Mouse (Mus musculus) C2C12 (cell line): ENCODE results near the gene Morc3. TPM values are rescaled to one million over a fixed set of nuclear protein-coding genes. Genes with fewer than 3 reads are reported as not detected.

Experiments
- H3K27me3 ChIP-seq: one replicate; pipeline ENCODE4 v1.6.1; 2011; ENCODE audit not compliant: control insufficient read depth, insufficient read depth, insufficient read length
- H3K36me3 ChIP-seq: one replicate; pipeline ENCODE4 v1.6.1; 2011; ENCODE audit not compliant: control insufficient read depth, insufficient read depth
- H3K4me3 ChIP-seq: one replicate; pipeline ENCODE4 v1.5.1; 2011; ENCODE audit warnings: mild to moderate bottlenecking, control low read depth; ENCODE audit not compliant: poor library complexity, insufficient read depth, severe bottlenecking
- H3K79me2 ChIP-seq: one replicate; pipeline ENCODE4 v1.6.1; 2011; ENCODE audit not compliant: control insufficient read depth, insufficient read depth
- H3K79me3 ChIP-seq: one replicate; pipeline ENCODE4 v1.6.1; 2011; ENCODE audit warnings: low read depth, control low read depth
- H3ac ChIP-seq: one replicate; pipeline ENCODE3; 2011; ENCODE audit warnings: low read depth; ENCODE audit not compliant: control insufficient read depth, insufficient read length
- CEBPB ChIP-seq: IDR thresholded peaks from one replicate; pipeline ENCODE4 v1.6.1; 2011; ENCODE audit warnings: low read depth, mild to moderate bottlenecking, control low read depth, moderate library complexity
- CTCF ChIP-seq: IDR thresholded peaks from one replicate; pipeline ENCODE4 v1.5.1; 2011; ENCODE audit not compliant: control insufficient read depth, insufficient read depth, insufficient read length
- FOSL1 ChIP-seq: IDR thresholded peaks from one replicate; pipeline ENCODE4 v1.8.0; 2011; ENCODE audit warnings: mild to moderate bottlenecking, low read length; ENCODE audit not compliant: poor library complexity, insufficient read depth, severe bottlenecking
- MAX ChIP-seq: IDR thresholded peaks from one replicate; pipeline ENCODE4 v1.6.1; 2011; ENCODE audit warnings: mild to moderate bottlenecking, control low read depth
- MYOD1 ChIP-seq: IDR thresholded peaks from one replicate; pipeline ENCODE4 v1.6.1; 2011; ENCODE audit warnings: low read depth; ENCODE audit not compliant: control insufficient read depth, insufficient read length
- MYOG ChIP-seq: IDR thresholded peaks from one replicate; pipeline ENCODE4 v1.6.1; 2011; ENCODE audit not compliant: control insufficient read depth, insufficient read length; ENCODE audit errors: extremely low read depth
- USF1 ChIP-seq: IDR thresholded peaks from one replicate; pipeline ENCODE4 v1.6.1; 2011; ENCODE audit warnings: low read depth, mild to moderate bottlenecking, control low read depth, moderate library complexity
- polyA plus RNA-seq: library from polyadenylated mRNA; unstranded; fragments of >200 nt; fragmentation: generic; extraction: Trizol; gene quantifications from one replicate; pipeline ENCODE4 v1.2.1, GENCODE M21; 2012; ENCODE audit warnings: missing spikeins

Morc3 gene
- polyA plus RNA-seq, 1 experiment = 8.0 TPM

GRCm38 (mm10) chr16:93908196-93908595, 76.3 kb downstream of the Morc3 start:
- Histone ChIP-seq H3K36me3 (peaks cover 26% of the 10 kb centered on the region), H3K4me3 (no peak overlapping the region), H3K79me3 (no peaks in the 10 kb centered on the region), H3ac (no peak overlapping the region), H3K79me2 (no peaks in the 10 kb centered on the region), H3K27me3 (no peaks in the 10 kb centered on the region)
- TF ChIP-seq CEBPB (no peak), MYOD1 (no peak), FOSL1 (no peak), MAX (no peak), USF1 (no peak), CTCF (no peak), MYOG (no peak)

GRCm38 (mm10) chr16:93909936-93910335, 78.0 kb downstream of the Morc3 start:
- Histone ChIP-seq H3K27me3 (no peaks in the 10 kb centered on the region), H3K79me3 (no peaks in the 10 kb centered on the region), H3K36me3 (peaks cover 16% of the 10 kb centered on the region), H3K4me3 (no peak overlapping the region), H3K79me2 (no peaks in the 10 kb centered on the region), H3ac (no peak overlapping the region)
- no peak for TF ChIP-seq CEBPB
- TF ChIP-seq FOSL1 = no peak
- TF ChIP-seq CTCF = no peak
- TF ChIP-seq USF1 = no peak

GRCm38 (mm10) chr16:93910735-93911665, 79.1 kb downstream of the Morc3 start:
- H3K36me3 ChIP-seq = peaks cover 8% of the 10 kb centered on the region
- H3ac ChIP-seq = no peak overlapping the region
- H3K79me2 ChIP-seq = no peaks in the 10 kb centered on the region
- TF ChIP-seq MAX (no peak), USF1 (no peak), MYOD1 (no peak), FOSL1 (no peak), CTCF (no peak), CEBPB (no peak), MYOG (no peak)
- H3K27me3 ChIP-seq = no peaks in the 10 kb centered on the region
- H3K4me3 ChIP-seq = no peak overlapping the region
- H3K79me3 ChIP-seq = no peaks in the 10 kb centered on the region

- Histone ChIP-seq H3K79me3 (no peaks in the 10 kb centered on the region), H3K36me3 (no peaks in the 10 kb centered on the region), H3ac (no peak overlapping the region), H3K79me2 (no peaks in the 10 kb centered on the region), H3K27me3 (no peaks in the 10 kb centered on the region), H3K4me3 (no peak overlapping the region)
- TF ChIP-seq MAX = no peak
- TF ChIP-seq CEBPB = no peak
- no peak for TF ChIP-seq MYOD1
- TF ChIP-seq MYOG = no peak
- no peak for TF ChIP-seq FOSL1
Observed at GRCm38 (mm10) chr16:93912158-93912557, 80.2 kb downstream of the Morc3 start.

- no peak for TF ChIP-seq MAX
- TF ChIP-seq CEBPB = no peak
- no peak for TF ChIP-seq MYOD1
- no peak for TF ChIP-seq MYOG
- TF ChIP-seq FOSL1 = no peak
- TF ChIP-seq CTCF = no peak
- TF ChIP-seq USF1 = no peak
- H3K4me3 ChIP-seq = no peak overlapping the region
- no peaks in the 10 kb centered on the region for H3K36me3 ChIP-seq
- H3ac ChIP-seq = no peak overlapping the region
- H3K79me3 ChIP-seq = no peaks in the 10 kb centered on the region
- H3K27me3 ChIP-seq = no peaks in the 10 kb centered on the region
- no peaks in the 10 kb centered on the region for H3K79me2 ChIP-seq
Observed at GRCm38 (mm10) chr16:93912808-93913207, 80.9 kb downstream of the Morc3 start.
